20 mouse cellular contexts compared by ENCODE assay signal in the genomic region with DNA sequence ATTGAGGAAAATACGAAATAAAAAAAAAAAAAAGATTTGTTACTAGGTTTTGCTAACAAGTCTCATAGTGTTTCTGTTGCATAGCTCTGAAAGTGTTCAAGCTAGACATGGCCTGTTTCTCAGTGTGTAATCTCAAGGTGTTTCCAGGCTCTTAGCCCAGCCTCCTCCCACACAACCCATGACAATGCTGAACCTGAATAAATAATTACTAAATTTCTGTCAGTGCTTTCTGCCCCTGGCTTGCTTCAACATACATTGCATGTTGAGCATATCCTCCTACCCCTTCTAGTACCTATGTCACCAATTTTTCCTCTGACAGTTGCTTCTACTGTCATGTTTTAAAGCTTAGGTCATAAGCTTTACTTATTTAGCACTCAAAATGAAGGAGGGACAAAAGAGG.
DNase-seq lines count a peak whose midpoint lies in the region; ATAC-seq and TF ChIP-seq lines count a peak whose summit lies in the region.
"Had no signal": no experiment of that assay in that cellular context is flagged by ENCODE, and none has a peak within 500 bp of the region (broad histone marks: within the 10 kb centered on the region; RNA-seq: fewer than 3 reads in every experiment).

No protein-coding gene starts in this region.

- no peak for ATAC-seq in heart, embryonic 12.5 days (ENCODE audit: insufficient number of reproducible peaks, low FRiP score)
- ATAC-seq: forebrain, embryonic 13.5 days; forebrain, postnatal 0 days; intestine, embryonic 15.5 days had no signal

- DNase-seq in gastrocnemius, postnatal 25 days, result peak; percentile 28
- no peak for DNase-seq in gastrocnemius, adult 2 months
- peak; percentile 15 to 16 for DNase-seq in heart, postnatal 14 days
- DNase-seq in gonadal fat pad, adult 2 months (ENCODE audit: low read depth), result peak; percentile 66
- DNase-seq in heart, postnatal 36 days, result peak; percentile 10 to 13
- DNase-seq in thymus, postnatal 14 days, result no peak
- DNase-seq: adrenal gland, adult 8-10 months; cerebellum, adult 18-20 months; cerebellum, adult 9-11 months; cerebellum, postnatal 36 days; forebrain, postnatal 0 days; kidney, adult 18-20 months had no signal

- intact Hi-C loops in gastrocnemius, adult 2 months (cut with DNase I), result no loop called here
- intact Hi-C loops in heart, postnatal 14 days (cut with DNase I), result no loop called here
- intact Hi-C loops in heart, postnatal 36 days (cut with DNase I), result no loop called here

- no peak overlapping the region for H3K9ac ChIP-seq in heart, embryonic 12.5 days
- H3K9ac ChIP-seq: embryonic facial prominence, embryonic 13.5 days; forebrain, embryonic 13.5 days; forebrain, postnatal 0 days; heart, embryonic 15.5 days; hindbrain, embryonic 14.5 days; intestine, embryonic 15.5 days had no signal

- no peak overlapping the region for H3K4me3 ChIP-seq in gastrocnemius, adult 2 months
- no peak overlapping the region for H3K4me3 ChIP-seq in heart, embryonic 12.5 days
- H3K4me3 ChIP-seq: embryonic facial prominence, embryonic 13.5 days; forebrain, embryonic 13.5 days; heart, adult 2 months; heart, embryonic 15.5 days; hindbrain, embryonic 10.5 days; intestine, embryonic 15.5 days had no signal

- H3K4me2 ChIP-seq in heart, embryonic 12.5 days, result no peak overlapping the region
- H3K4me2 ChIP-seq: embryonic facial prominence, embryonic 13.5 days; forebrain, embryonic 13.5 days; heart, embryonic 15.5 days; hindbrain, embryonic 14.5 days; intestine, embryonic 15.5 days had no signal

- 79% methylated on average over 1 of the region's 1 CpGs for WGBS in heart, embryonic 12.5 days

- no peak for TF ChIP-seq CTCF in gastrocnemius, adult 2 months (IDR thresholded peaks at IDR 0.05)

- H3K4me1 ChIP-seq in heart, embryonic 12.5 days (replicated peaks), result peaks cover 2% of the 10 kb centered on the region; the same call in 1 of the 2 replicates
- H3K4me1 ChIP-seq: hindbrain, embryonic 10.5 days; intestine, embryonic 15.5 days had no signal

- H3K36me3 ChIP-seq in heart, embryonic 12.5 days, result no peaks in the 10 kb centered on the region
- H3K36me3 ChIP-seq: embryonic facial prominence, embryonic 13.5 days; heart, embryonic 15.5 days; hindbrain, embryonic 10.5 days; intestine, embryonic 15.5 days had no signal

- no peak overlapping the region for H3K27ac ChIP-seq in gastrocnemius, adult 2 months
- H3K27ac ChIP-seq in heart, embryonic 12.5 days (ENCODE audit: poor library complexity, severe bottlenecking), result no peak overlapping the region
- H3K27ac ChIP-seq: embryonic facial prominence, embryonic 13.5 days; forebrain, embryonic 13.5 days; heart, adult 2 months; heart, embryonic 15.5 days; hindbrain, embryonic 10.5 days; hindbrain, embryonic 14.5 days; intestine, embryonic 15.5 days had no signal

- H3K9me3 ChIP-seq in heart, embryonic 12.5 days (replicated peaks), result no peaks in the 10 kb centered on the region
- H3K9me3 ChIP-seq: embryonic facial prominence, embryonic 13.5 days; forebrain, embryonic 13.5 days; heart, embryonic 15.5 days; hindbrain, embryonic 10.5 days; intestine, embryonic 15.5 days had no signal

- H3K27me3 ChIP-seq in heart, embryonic 12.5 days (replicated peaks), result no peaks in the 10 kb centered on the region
- H3K27me3 ChIP-seq: embryonic facial prominence, embryonic 13.5 days; forebrain, embryonic 13.5 days; heart, embryonic 15.5 days; intestine, embryonic 15.5 days had no signal

Comparison
In these comparisons a context has a peak if more than half of its experiments do, and no peak if none do; other contexts are left out.
1. DNase-seq: peak in gastrocnemius, postnatal 25 days (single experiment), heart, postnatal 14 days (2 of 2), gonadal fat pad, adult 2 months (single experiment) and heart, postnatal 36 days (2 of 2); none in gastrocnemius, adult 2 months (single experiment) and thymus, postnatal 14 days (single experiment).